Comparison of ENCODE assay signal across 13 mouse cellular contexts in the genomic region with DNA sequence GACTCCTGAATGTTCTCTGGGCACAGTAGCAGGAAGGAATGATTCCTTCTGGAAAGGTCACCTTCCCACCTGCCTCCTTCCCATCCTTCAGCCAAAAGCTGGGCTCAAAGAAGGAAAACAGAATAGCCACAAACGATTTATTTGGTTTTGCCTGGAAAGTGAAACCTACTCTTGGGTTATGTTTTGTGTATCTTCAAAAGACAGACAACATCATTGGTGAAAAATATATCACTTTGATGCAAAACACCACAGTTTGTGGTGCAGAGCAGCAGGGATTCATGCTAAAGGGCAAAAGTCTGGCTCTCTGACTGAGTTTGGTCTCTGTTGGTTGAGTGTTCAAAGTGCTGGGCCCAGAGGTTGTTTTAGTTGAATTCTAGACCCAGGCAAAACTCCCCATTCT.
"Had no signal": no experiment of that assay in that cellular context is flagged by ENCODE, and none has a peak within 500 bp of the region (broad histone marks: within the 10 kb centered on the region; RNA-seq: fewer than 3 reads in every experiment).

No protein-coding gene starts in this region.

- H3K4me3 ChIP-seq: intestine, embryonic 15.5 days; limb, embryonic 13.5 days; liver, embryonic 15.5 days; midbrain, embryonic 10.5 days; midbrain, embryonic 15.5 days; stomach, embryonic 15.5 days had no signal

- DNase-seq: kidney, adult 18-20 months; kidney, postnatal 10 days; layer of hippocampus, postnatal 36 days; left cerebral cortex, postnatal 4 days; lung, adult 2 months; lung, postnatal 4 days; right cerebral cortex, postnatal 14 days had no signal

- H3K27ac ChIP-seq: intestine, embryonic 15.5 days; limb, embryonic 13.5 days; liver, embryonic 15.5 days; midbrain, embryonic 10.5 days; midbrain, embryonic 15.5 days; stomach, embryonic 15.5 days had no signal
